ENCODE assay signal across 8 mouse cellular contexts in genomic region chr3:69373544-69374306, GRCm38 (mm10). TPM values are rescaled to one million over a fixed set of nuclear protein-coding genes. Genes with fewer than 3 reads are reported as not detected.
DNase-seq lines count a peak whose midpoint lies in the region; ATAC-seq and TF ChIP-seq lines count a peak whose summit lies in the region.

No protein-coding gene starts in this region.

- H3K36me3 ChIP-seq in forebrain, postnatal 0 days (ENCODE audit: insufficient read depth): no peaks in the 10 kb centered on the region
- H3K36me3 ChIP-seq in liver, embryonic 12.5 days: no peaks in the 10 kb centered on the region

- H3K4me3 ChIP-seq in forebrain, postnatal 0 days (ENCODE audit: low read depth, low read length): no peak overlapping the region
- H3K4me3 ChIP-seq in liver, embryonic 12.5 days: no peak overlapping the region

- TF ChIP-seq CTCF in forebrain, postnatal 0 days (IDR thresholded peaks at IDR 0.05; ENCODE audit: low read depth): no peak

- no peak overlapping the region for H3K27ac ChIP-seq in forebrain, postnatal 0 days (ENCODE audit: low read depth, low read length)
- H3K27ac ChIP-seq in liver, embryonic 12.5 days: no peak overlapping the region

- peak; percentile 12 for DNase-seq in urinary bladder, postnatal 14 days (ENCODE audit: low spot score)
- no peak for DNase-seq in urinary bladder, postnatal 36 days (ENCODE audit: low spot score in 2 of 2)
- peak; percentile 71 for DNase-seq in forebrain, postnatal 0 days
- peak; percentile 89 for DNase-seq in left cerebral cortex, postnatal 4 days
- DNase-seq in spleen, postnatal 36 days (ENCODE audit: low spot score in 2 of 2): peak; percentile 61
- DNase-seq in adrenal gland, adult 2 months: no peak
- DNase-seq in adrenal gland, adult (ENCODE audit: inconsistent age in 2 of 2, low spot score in 1 of 2): no peak

- H3K9ac ChIP-seq in forebrain, postnatal 0 days: no peak overlapping the region
- H3K9ac ChIP-seq in liver, embryonic 12.5 days: no peak overlapping the region

- intact Hi-C loops in left cerebral cortex, postnatal 4 days (cut with DNase I): no loop called here

- WGBS in forebrain, postnatal 0 days: 41% methylated on average over 10 of the region's 10 CpGs
- 57% methylated on average over 10 of the region's 10 CpGs for WGBS in liver, embryonic 12.5 days (ENCODE audit: insufficient replicate concordance)

- no peaks in the 10 kb centered on the region for H3K27me3 ChIP-seq in forebrain, postnatal 0 days (ENCODE audit: insufficient read depth, low read length)
- H3K27me3 ChIP-seq in liver, embryonic 12.5 days (replicated peaks): no peaks in the 10 kb centered on the region

- no peak overlapping the region for H3K4me2 ChIP-seq in forebrain, postnatal 0 days (ENCODE audit: low read depth)
- H3K4me2 ChIP-seq in liver, embryonic 12.5 days: no peak overlapping the region

- no peaks in the 10 kb centered on the region for H3K9me3 ChIP-seq in forebrain, postnatal 0 days (ENCODE audit: low read length)
- H3K9me3 ChIP-seq in liver, embryonic 12.5 days (replicated peaks): no peaks in the 10 kb centered on the region

- 0 out of 2 replicates have a peak, but pooled peaks have one; percentile 48 for ATAC-seq in forebrain, postnatal 0 days
- no peak for ATAC-seq in liver, embryonic 12.5 days

- peaks cover 6% of the 10 kb centered on the region for H3K4me1 ChIP-seq in forebrain, postnatal 0 days (ENCODE audit: insufficient read depth)
- H3K4me1 ChIP-seq in liver, embryonic 12.5 days: peaks cover 10% of the 10 kb centered on the region

RNA-seq across cellular contexts. Expression of gene Ppm1l, which starts 57.1 kb away (rescaled TPM):
- 21.6 and 27.6 TPM in 2 replicates for total RNA-seq in forebrain, postnatal 0 days (2014; rRNA removed)
- 13.2 and 19.2 TPM in 2 replicates for polyA plus RNA-seq in forebrain, postnatal 0 days (2015; fragmentation: Nextera tagmentation; extraction: Ambion mirVana)
- total RNA-seq in left cerebral cortex, postnatal 4 days (2021): 10 to 100 TPM; 45.9 to 49.2 TPM
- 10 to 100 TPM; 12.2 to 13.5 TPM for total RNA-seq in adrenal gland, adult 2 months (2021)
- polyA plus RNA-seq in adrenal gland, adult 2 months (2012; rRNA removed): 2.4 and 3.1 TPM in 2 replicates
- 7.2 and 7.4 TPM in 2 replicates for polyA plus RNA-seq in liver, embryonic 12.5 days (2016; fragmentation: Nextera tagmentation; extraction: Ambion mirVana)

Comparison
In these comparisons a context has a peak if more than half of its experiments do, and no peak if none do; other contexts are left out.
1. DNase-seq: peak in urinary bladder, postnatal 14 days (single experiment), forebrain, postnatal 0 days (single experiment), left cerebral cortex, postnatal 4 days (single experiment) and spleen, postnatal 36 days (2 of 2); none in urinary bladder, postnatal 36 days (0 of 2), adrenal gland, adult 2 months (single experiment) and adrenal gland, adult (0 of 2).